Mouse (Mus musculus) urinary bladder, postnatal 4 days (tissue): Measurements from ENCODE around the gene Dcaf4.

Experiments
- DNase-seq, 2 experiments: peaks; one replicate each; pipeline ENCODE4 v3.0.0; 2021 to 2022; ENCODE audit warnings: low spot score in 2 of 2

Gene Dcaf4

GRCm38 (mm10) chr12:83495961-83496282 lies 24.3 kb upstream of the Dcaf4 start:
- no peak for DNase-seq

GRCm38 (mm10) chr12:83496336-83496735 lies 23.9 kb upstream of the Dcaf4 start:
- DNase-seq: no peak

DNA sequence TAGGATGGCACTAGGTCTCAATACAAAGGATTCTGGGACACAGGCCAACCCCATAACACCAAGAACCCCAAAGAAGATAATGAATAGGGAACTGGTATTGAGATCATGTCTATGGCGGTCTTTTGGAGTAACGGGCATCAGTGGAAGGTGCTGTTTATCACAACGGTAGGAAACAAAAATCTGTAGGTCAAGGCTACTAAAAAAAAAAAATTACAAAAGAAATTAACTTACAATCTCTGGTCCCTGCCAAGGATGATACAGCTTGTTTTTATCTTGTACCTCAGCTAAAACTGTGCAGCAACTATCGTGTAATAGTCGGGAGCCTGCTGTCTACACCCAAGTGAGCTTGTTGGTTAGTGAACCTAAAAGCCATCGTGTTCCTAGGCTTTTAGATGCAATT lies 23.5 kb upstream of the Dcaf4 start:
- DNase-seq: no peak

GRCm38 (mm10) chr12:83497959-83498358 lies 22.3 kb upstream of the Dcaf4 start:
- DNase-seq: no peak

DNA sequence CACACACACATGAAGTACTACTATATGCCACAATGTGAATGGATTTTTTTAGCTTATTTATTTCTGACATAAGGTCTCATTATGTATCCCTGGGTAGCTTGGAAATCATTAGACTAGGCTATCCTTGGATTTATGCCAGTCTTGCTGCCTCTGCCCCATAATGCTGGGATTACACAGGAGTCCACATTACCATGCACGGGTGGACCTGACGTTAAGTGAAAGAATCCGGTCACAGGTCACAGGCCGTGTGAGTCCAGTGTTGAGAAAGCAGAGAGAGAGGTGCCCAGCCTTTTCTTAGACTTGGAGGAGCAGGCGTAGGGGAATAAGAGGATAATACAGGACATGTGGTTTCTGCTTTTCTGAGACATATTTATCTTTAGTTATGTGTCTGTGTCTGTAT lies 21.0 kb upstream of the Dcaf4 start:
- DNase-seq: no peak

DNA sequence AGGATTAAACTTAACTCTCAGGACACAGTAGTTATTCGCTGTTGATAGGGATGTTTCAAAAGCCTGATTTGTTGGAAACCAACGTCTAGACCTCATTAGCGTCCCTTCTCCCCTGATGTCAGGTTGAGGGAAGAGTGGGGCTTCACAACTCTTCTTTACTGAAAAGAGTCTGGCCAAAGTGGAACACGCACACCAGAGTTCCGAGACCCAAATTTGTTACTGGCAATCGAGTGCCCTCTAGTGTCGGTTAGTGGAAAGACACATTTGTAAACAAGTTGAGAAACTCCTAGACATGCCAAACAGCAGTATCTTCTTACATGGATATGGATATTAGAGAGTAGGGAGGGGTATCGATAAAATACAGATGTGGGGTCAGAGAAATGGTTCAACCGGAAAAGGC lies 18.1 kb upstream of the Dcaf4 start:
- no peak for DNase-seq

DNA sequence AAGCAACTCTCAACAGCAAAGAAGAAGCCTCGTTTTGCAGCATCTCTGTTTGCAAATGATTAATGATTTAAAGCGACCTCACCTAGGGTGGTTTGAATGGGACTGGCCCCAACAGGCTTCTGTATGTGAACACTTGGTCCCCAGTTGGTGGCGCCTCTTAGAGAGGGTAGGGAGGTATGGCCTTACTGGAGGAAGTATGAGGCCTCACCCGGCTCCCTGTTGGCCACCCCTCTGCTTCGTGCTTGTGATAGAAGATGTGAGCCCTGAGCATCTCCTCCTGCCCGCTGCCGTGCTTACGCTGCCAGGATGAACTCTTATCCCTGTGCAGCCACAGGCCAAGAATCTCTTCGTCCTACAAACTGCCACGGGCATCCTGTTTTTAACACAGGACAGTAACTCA lies 13.7 kb upstream of the Dcaf4 start:
- DNase-seq: no peak

GRCm38 (mm10) chr12:83510586-83510985 lies 9.7 kb upstream of the Dcaf4 start:
- no peak for DNase-seq

DNA sequence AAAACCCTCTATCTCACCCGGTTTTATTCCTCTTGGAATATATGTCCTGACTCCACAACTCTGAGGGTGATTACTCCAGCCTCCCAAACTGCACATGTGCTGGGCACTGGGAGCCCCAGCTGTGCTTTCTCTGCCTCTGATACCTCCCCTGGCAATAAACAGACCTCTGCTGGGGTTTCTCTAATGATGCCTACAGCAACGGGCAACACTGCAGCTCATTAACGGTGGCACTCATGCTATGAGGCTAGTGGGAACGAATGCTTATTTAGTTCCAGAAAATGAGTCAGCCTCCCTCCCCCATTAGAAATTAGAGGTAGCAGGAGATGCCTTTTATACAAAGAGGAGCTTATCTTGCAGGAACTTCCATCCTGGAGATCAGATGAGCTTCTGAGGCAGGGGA lies 7.5 kb upstream of the Dcaf4 start:
- no peak for DNase-seq

GRCm38 (mm10) chr12:83513185-83513584 lies 7.1 kb upstream of the Dcaf4 start:
- no peak for DNase-seq

DNA sequence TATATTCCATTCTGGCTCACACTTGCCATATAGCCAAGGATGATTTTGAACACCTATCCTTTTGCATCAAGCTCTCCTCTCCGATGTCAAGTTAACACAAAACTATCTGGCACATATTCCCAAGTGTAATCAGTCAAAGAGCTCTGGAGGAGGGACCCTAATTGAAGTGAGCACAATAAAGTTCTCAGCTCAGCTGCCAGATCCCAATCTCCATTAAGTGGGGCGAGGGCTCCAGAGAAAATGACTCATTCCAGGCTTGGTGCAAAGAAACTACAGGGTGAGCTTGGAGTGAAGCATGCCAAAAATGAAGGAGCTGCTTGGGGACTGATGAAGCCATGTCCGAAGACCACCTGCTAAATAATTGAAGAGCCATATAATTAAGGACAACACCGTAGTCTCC lies 6.0 kb upstream of the Dcaf4 start:
- no peak for DNase-seq

GRCm38 (mm10) chr12:83517580-83517979 lies 2.7 kb upstream of the Dcaf4 start:
- DNase-seq: no peak

GRCm38 (mm10) chr12:83521083-83521482 lies 817 bp downstream of the Dcaf4 start:
- DNase-seq: no peak

GRCm38 (mm10) chr12:83523056-83523455 lies 2.8 kb downstream of the Dcaf4 start:
- no peak for DNase-seq

GRCm38 (mm10) chr12:83523892-83524291 lies 3.6 kb downstream of the Dcaf4 start:
- DNase-seq: no peak

DNA sequence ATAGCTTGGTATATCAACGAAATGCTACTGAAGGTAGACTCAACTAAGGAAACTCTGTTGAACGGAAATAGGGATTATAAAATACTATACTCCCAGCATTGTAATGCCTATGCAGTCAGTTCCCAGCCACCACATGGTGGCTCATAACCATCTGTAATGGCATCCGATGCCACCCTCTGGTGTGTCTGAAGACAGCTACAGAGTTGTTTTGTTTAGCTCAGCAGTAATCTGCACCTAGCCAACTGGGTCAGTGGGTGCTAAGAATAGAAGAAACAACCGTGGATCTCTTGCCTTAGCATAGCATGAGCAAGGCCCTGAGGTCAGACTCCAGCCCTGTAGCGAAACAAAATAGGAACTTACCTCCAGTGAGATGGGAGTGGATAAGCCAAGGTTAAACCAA lies 4.1 kb downstream of the Dcaf4 start:
- DNase-seq: no peak

DNA sequence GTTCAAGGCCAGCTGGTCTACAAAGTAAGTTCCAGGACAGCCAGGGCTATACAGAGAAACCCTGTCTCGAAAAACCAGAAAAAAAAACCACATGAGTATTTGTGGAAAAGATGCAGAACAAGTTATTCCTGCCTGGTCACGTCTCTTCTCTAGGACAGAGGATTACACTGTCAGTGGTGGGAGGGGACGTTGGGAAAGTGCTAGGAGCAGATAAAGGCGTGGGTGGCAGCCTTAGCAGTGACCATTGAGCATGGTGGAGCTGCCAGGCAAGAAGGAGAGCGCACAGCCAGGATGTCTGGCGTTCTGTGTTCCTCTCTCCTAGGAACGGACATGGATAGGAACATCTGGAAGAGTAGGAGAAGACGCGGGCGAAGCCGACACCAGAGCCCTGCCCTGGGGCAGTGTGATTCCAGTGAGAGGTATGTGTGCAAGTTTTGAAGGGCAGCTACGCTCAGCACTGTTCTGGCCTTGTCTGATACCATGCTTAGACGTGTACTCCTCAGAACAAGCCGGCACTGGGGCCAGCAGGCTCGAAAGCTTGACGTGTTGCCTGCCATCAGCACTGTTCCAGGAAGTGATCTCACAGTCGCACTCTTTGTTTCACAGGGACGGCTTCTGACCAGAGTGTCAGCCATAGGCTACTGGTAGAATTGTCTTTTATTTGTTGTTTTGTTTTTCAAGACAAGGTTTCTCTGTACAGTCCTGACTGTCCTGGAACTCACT lies 5.7 kb downstream of the Dcaf4 start:
- no peak for DNase-seq

GRCm38 (mm10) chr12:83527816-83528215 lies 7.5 kb downstream of the Dcaf4 start:
- DNase-seq: no peak

GRCm38 (mm10) chr12:83528665-83529064 lies 8.4 kb downstream of the Dcaf4 start:
- no peak for DNase-seq

- DNase-seq: no peak
Observed at GRCm38 (mm10) chr12:83531992-83532391, 11.7 kb downstream of the Dcaf4 start.

DNA sequence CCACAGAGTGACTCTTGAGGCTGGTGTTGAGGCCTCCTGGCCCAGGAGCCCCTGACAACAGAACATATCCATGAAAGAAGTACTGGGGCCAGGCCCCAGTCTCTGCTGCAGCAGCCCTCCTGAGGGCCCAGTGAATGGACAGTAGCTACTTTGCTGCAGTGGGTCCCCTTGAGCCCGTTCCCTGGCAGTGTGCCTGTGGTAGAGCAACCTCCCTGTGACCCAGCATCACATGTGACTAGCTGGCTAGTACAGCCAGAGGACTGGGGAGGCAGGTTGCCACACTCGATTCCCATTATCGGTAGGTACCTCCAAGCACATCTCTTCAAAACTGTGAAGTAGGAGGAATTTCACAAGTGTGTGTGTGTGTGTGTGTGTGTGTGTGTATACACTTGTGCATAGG lies 12.7 kb downstream of the Dcaf4 start:
- DNase-seq: no peak

DNA sequence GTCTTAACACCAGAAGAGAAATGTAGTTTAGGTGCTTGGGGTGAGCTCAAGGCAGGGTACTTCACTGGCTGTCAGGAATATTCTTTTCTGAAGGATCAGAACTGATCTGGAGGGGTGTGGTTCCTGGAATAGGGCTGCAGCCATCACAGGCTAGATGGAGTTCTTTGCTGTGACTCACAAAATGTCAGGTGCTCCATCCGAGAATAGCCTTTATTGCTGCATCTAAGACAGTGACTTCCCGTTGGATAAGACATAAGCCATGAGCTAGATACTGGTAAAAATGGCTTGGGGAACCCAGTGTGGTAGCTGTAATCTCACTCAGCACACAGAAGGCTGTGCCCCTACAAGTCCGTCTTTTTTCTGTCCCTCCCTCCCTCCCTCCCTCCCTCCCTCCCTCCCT lies 13.9 kb downstream of the Dcaf4 start:
- no peak for DNase-seq

DNA sequence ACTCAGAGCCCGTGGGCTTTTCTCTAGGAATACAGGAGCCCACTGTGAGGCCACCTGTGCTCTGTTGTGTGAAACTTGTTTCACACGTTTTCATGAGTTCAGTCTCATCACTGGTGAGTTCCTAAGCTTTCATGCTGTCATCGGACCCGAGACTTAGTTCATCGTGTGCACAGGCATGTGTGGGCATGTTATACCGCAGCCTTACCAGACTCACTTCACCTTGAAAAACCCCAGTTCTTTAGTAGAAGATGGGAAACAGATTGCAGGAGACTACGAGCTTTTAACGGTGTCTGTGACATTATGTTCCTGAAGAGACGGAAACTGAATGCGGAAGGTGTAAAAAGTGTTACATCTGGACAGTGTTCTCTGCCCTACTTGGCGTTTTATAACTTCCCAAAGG lies 15.2 kb downstream of the Dcaf4 start:
- DNase-seq: no peak

DNA sequence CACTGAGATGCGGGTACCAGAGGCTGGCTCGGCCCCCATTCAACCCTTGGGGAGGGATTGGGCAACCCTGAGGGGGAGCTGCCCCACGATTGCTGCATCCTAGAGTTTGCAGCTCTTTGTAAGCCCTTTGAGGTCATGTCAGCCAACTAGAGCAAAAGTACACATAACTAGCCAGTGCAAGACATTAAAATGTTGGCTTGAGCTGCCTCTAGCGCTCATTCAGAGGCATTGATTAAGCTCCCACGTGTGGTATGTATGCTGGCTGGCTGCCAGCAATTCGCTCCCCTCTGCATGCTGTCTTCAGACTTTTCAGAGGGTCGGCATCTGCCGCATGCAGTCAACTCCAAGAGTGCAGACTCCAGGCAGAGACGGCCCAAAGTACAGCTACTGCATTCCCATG lies 15.8 kb downstream of the Dcaf4 start:
- no peak for DNase-seq
